Mouse (Mus musculus): Measurements from ENCODE around the gene Ccl25. TPM values are rescaled to one million over a fixed set of nuclear protein-coding genes. Genes with fewer than 3 reads are reported as not detected.
"Not testable (repeated sequence)": the region's sequence is repeated elsewhere in the genome, so short reads cannot be mapped to it uniquely, and the experiment has no call there.

Gene Ccl25
- total RNA-seq, 4 experiments from 2014 or later: 16.2 to 23.5 (median 16.9) TPM

DNA sequence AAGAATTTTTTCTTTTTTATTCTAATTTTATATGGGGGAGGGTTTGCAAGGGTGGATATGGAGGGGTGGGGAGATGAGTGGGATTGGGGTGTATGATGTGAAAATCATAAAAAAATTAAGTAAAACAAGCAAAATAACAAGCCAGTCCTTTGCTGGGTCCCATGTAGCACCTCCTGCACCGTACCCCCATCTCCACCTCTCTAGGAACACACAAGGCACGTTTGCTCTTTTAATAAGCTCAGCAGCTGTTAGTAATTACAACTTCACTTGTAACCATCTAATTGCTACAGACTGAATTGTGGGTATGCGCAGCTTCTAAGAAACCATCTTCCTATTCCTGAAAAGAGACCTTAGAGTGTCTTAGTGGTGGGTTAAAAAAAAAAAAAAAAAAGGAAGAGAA, 15.2 kb downstream of the Ccl25 start:
- DNase-seq: no peak

DNA sequence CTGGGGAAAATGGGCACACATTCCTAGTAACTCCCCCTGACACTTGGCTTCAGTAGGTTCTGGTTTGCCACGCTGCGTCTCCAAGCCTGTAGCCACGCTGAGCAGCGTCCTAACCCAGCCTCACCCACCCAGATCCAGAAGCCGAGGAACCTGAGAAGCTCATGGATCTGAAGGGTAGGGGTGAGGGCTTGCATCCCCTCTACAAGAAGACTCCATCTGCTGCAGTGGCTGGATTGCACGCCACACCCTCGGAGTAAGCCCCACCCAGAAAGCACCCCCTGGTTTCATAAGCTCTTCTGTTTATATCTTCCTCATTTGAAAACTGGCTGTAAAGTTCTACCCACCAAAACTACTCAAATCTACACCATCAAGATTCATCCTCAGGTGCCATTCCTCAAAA, 22.7 kb downstream of the Ccl25 start:
- no peak for DNase-seq

DNA sequence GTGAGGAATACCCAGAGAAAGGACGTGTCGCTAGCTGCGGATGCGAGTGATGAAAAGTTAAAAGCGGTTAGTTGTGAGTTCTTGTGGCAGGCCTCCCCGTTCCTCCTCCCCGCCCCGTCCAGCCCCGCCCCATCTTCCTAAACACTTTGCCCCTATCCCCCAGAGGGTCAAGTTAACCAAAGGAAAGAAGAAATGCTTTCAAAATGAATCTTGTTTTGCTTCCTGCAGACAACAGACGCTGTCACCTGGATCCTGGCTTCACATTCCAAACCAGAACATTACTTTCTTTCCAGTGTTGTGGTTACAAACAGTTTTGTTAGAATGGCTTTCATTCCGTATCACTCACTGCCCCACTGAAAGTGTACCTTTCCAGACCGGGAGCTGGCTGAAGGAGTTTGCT, 23.3 kb downstream of the Ccl25 start:
- DNase-seq: no peak

DNA sequence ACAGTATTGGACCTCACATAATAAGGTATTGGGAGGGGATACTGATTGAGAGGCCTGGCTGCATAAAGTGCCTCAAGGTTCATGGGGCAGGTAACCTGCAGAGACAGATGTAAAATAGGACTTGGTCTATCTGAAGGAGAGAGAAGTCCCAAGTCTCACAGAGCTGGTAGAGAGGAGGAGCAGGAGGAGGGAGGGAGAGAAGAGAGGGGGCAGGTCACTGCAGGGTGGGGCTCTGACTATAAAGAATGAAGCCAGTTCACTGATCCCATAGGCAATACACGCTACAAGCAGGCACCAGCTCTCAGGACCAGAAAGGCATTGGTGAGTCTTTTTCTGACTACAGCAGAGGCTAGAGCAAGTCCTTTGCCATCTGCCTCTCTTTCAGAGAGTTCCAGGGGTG, 24.3 kb downstream of the Ccl25 start:
- DNase-seq: no peak

- DNase-seq: no peak
Observed at GRCm38 (mm10) chr8:4350618-4351017, 25.6 kb downstream of the Ccl25 start.

- not testable (repeated sequence) for DNase-seq
Observed at GRCm38 (mm10) chr8:4352562-4352961, 27.6 kb downstream of the Ccl25 start.

DNA sequence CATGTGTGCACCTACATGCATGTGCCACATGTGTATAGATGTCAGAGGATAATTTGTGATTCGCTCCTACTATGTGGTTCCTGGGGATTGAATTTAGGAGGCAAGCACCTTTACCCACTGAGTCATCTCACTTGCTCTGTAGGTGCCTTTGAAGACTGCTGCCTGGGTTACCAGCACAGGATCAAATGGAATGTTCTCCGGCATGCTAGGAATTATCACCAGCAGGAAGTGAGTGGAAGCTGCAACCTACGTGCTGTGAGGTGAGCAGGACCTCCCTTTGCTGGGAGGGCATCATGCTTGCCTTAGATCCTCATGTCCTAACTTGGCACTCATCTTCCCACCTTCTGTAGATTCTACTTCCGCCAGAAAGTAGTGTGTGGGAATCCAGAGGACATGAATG, 28.7 kb downstream of the Ccl25 start:
- DNase-seq: no peak

DNA sequence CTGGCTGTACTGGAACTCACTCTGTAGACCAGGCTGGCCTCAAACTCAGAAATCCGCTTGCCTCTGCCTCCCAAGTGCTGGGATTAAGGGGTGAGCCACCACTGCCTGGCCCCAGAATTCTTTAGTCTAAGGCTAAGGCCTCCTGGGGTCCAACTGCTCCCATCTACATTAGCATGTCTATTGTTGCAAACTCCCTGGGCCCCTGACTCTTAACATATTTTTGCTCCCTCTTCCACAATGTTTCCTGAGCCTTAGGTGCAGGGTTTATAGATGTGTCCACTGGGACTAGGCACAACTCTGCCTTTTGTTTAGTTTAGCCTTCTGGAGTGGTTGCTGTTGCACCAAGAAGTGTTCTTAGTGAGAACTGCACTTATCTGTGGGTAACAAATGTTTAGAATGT, 29.5 kb downstream of the Ccl25 start:
- DNase-seq: no peak

GRCm38 (mm10) chr8:4355455-4355854, 30.4 kb downstream of the Ccl25 start:
- DNase-seq: no peak

DNA sequence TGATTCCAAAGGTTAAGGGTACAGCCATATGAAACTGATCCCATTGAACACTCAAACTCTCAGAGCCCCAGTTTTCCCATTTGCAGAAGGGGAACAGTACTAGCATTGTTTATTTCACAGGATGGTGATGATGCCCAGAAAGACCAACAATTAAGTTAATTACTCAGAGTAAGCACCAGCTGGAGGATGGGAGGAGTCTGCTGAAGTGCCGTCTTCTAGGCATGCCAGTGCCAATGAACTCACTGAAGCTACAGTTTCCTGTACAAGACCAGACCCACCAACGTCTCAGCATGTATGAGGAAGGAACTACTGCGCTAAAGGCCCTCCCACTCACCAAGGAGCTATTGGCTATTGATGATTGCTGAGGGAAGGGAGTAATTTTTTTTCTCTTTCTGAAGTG, 34.4 kb downstream of the Ccl25 start:
- no peak for DNase-seq

- DNase-seq: no peak
Observed at GRCm38 (mm10) chr8:4360922-4361321, 35.9 kb downstream of the Ccl25 start.

DNA sequence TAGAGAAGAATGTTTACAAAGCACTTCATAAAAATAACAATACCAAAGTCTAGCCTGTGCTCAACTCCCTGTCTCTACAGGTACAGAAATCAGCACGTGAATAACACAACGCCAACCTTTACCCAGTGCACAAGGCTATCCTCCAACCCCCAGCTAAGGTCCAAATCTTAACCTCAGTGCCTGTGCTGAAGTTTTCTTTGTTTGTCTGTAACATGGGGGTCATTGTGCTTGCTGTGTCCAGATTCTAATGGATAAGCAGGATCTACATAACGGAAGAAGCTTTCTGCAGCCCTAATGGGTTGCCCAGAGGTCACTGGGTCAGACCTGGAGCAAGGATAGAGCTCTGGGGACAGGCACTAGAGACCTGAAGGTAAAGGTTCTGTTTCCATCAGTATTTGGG, 41.2 kb downstream of the Ccl25 start:
- no peak for DNase-seq

DNA sequence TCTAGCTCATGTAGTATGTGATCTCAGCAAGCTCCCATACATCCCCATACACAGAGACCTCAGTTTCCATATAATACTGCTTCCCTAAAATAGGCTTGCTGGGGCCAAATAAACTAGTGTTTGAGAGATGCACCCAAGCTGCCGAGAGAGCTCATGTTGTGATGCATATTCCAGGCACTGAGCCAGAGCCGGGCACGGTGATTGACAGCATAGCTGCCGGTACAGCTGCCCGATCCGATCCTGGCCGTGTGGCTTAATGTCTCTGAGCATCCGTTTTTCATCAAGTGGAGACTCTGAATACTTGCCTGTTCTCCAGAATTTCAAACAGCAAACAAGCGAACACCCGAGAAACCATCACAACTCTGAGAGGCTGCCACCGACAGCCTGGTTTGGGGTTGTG, 42.8 kb downstream of the Ccl25 start:
- no peak for DNase-seq

- no peak for DNase-seq
Observed at GRCm38 (mm10) chr8:4368470-4368869, 43.5 kb downstream of the Ccl25 start.

DNA sequence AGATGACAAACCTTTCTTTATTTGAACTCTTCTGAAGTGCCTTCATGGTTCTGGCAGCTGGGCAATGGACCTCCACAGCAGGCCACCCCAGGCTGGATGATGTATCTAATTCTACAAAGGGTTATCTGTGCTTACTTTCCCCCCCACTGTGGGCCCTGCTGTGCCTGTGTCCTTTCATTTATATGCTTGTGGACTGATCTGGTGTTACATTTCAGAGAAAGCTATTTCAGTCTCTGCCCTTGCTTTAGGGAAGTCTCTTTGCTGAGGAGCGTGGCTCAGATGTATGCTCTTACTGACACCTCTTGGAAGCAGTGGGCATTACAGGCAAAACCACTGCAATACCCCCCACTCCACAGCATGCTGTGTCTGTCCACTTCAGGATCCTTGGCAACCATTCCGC, 45.1 kb downstream of the Ccl25 start:
- DNase-seq: no peak

DNA sequence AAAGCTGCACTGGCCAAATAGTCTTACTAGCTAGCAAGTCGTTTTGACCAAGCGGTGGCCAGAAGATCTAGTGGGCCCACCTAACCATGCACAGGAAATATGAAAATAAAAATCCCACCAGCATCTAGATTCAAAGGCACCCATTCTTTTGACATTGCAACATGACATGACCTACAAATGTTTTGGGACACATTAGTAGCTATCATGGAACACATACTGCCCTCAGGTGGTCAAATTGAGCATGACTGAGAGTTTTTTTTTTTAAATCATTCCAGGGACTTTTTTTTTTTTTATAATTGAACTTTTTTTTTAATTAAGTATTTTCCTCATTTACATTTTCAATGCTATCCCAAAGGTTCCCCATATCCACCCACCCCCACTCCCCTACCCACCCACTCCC, 47.6 kb downstream of the Ccl25 start:
- DNase-seq: no peak

GRCm38 (mm10) chr8:4401442-4401841, 76.4 kb downstream of the Ccl25 start:
- DNase-seq: no peak

GRCm38 (mm10) chr8:4403960-4404879, 79.2 kb downstream of the Ccl25 start:
- DNase-seq: no peak

DNA sequence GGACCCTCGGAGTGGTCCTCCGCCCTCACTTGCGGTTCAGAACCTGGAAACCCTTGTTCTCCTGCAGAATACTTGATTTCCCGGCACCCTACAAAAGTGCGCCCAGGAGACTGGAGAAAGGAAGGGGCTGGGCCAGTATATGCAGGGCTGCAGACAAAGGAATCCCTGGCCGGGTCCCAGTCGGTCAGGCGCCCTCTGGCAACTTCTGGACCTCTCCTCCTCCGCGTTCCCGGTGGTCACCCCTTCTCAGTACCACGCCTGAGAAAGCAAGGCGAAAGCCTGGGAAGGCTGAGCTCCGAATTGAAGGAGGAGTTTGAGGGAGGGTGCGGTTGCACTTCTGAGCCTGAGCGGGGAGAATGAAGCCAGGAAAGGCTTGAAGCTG, 79.9 kb downstream of the Ccl25 start:
- DNase-seq: no peak

- DNase-seq: not testable (repeated sequence)
Observed at GRCm38 (mm10) chr8:4408425-4408824, 83.4 kb downstream of the Ccl25 start.
